Mouse (Mus musculus) myocyte (in vitro differentiated cells): Measurements from ENCODE around the gene Dvl2.
"Not testable (repeated sequence)": the region's sequence is repeated elsewhere in the genome, so short reads cannot be mapped to it uniquely, and the experiment has no call there.

ENCODE experiments used
- CEBPB ChIP-seq: IDR thresholded peaks from 2 replicates; pipeline ENCODE4 v1.6.1; 2011; ENCODE audit warnings: mild to moderate bottlenecking, moderate library complexity; ENCODE audit not compliant: poor library complexity, insufficient read depth, severe bottlenecking
- E2F4 ChIP-seq: IDR thresholded peaks from one replicate; pipeline ENCODE4 v1.6.1; 2011; ENCODE audit warnings: mild to moderate bottlenecking, control low read depth, moderate library complexity; ENCODE audit not compliant: insufficient read depth
- MAX ChIP-seq: IDR thresholded peaks from one replicate; pipeline ENCODE4 v1.6.1; 2011; ENCODE audit warnings: low read depth, mild to moderate bottlenecking, control low read depth
- MYOD1 ChIP-seq, 3 experiments: IDR thresholded peaks; one replicate each; pipeline ENCODE4 v1.6.1; 2011; ENCODE audit warnings: control low read depth in 2 of 3, low read depth in 2 of 3, mild to moderate bottlenecking in 2 of 3, moderate library complexity in 1 of 3; ENCODE audit not compliant: insufficient read length in 2 of 3, control insufficient read depth in 1 of 3
- MYOG ChIP-seq, 3 experiments: IDR thresholded peaks; one replicate each; pipeline ENCODE4 v1.6.1; 2011; ENCODE audit warnings: control low read depth in 2 of 3, low read depth in 2 of 3, mild to moderate bottlenecking in 2 of 3; ENCODE audit not compliant: insufficient read length in 2 of 3, control insufficient read depth in 1 of 3, insufficient read depth in 1 of 3
- POLR2A ChIP-seq: IDR thresholded peaks from one replicate; pipeline ENCODE4 v1.6.1; 2011; ENCODE audit warnings: low read depth, mild to moderate bottlenecking, control low read depth, moderate library complexity; ENCODE audit not compliant: insufficient read length
- POLR2AphosphoS2 ChIP-seq: IDR thresholded peaks from one replicate; pipeline ENCODE4 v1.6.1; 2011; ENCODE audit warnings: low read depth, control low read depth; ENCODE audit not compliant: insufficient read length
- REST ChIP-seq: IDR thresholded peaks from one replicate; pipeline ENCODE4 v1.6.1; 2011; ENCODE audit warnings: mild to moderate bottlenecking, control low read depth, moderate library complexity; ENCODE audit not compliant: insufficient read depth, insufficient read length
- SRF ChIP-seq: IDR thresholded peaks from one replicate; pipeline ENCODE4 v1.6.1; 2011; ENCODE audit warnings: low read depth; ENCODE audit not compliant: control insufficient read depth, insufficient read length
- TCF12 ChIP-seq: IDR thresholded peaks from one replicate; pipeline ENCODE4 v1.6.1; 2011; ENCODE audit warnings: mild to moderate bottlenecking, control low read depth; ENCODE audit not compliant: poor library complexity, insufficient read depth, severe bottlenecking
- TCF3 ChIP-seq: IDR thresholded peaks from one replicate; pipeline ENCODE4 v1.6.1; 2011; ENCODE audit warnings: low read depth, control low read depth; ENCODE audit not compliant: insufficient read length
- USF1 ChIP-seq: IDR thresholded peaks from one replicate; pipeline ENCODE4 v1.6.1; 2011; ENCODE audit warnings: low read depth, mild to moderate bottlenecking, control low read depth, moderate library complexity

- TF ChIP-seq E2F4; POLR2A; REST; USF1; CEBPB; TCF12; MAX; MYOD1 (IDR thresholded peaks at IDR 0.05; ENCODE audit: control insufficient read depth in 1 of 3, insufficient read length in 2 of 3, low read depth in 2 of 3); POLR2AphosphoS2; MYOG (IDR thresholded peaks at IDR 0.05; ENCODE audit: control insufficient read depth in 1 of 3, insufficient read depth in 1 of 3, insufficient read length in 2 of 3, low read depth in 2 of 3); SRF; TCF3: not testable (repeated sequence)
These were observed 44.8 kb upstream of the Dvl2 start for GRCm38 (mm10) chr11:69955618-69956017.
